Mouse (Mus musculus) adipocyte (in vitro differentiated cells): ENCODE measurements around the gene Cd248.
"Not testable (repeated sequence)": the region's sequence is repeated elsewhere in the genome, so short reads cannot be mapped to it uniquely, and the experiment has no call there.

ENCODE experiments used
- DNase-seq: peaks from one replicate; pipeline ENCODE4 v3.0.0-alpha.2; 2016; ENCODE audit warnings: low spot score

The Cd248 gene

GRCm38 (mm10) chr19:5073518-5073917 is 5.6 kb downstream of the Cd248 start:
- DNase-seq, result no peak

DNA sequence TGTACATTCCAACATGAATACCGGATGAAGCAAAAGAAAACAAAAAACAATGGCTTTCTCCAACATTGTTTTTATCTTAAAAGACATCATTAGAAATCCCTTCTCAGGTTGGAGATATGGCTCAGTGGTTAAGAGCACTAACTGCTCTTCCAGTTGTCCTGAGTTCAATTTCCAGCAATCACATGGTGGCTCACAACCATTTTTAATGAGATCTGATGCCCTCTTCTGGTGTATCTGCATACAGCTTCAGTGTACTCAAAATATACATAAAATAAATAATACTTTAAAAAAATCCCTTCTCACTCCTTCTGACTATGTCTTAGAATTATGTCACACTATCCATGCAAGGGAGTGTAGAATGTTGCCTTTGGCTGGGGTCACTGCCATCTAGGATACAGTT is 11.4 kb downstream of the Cd248 start:
- DNase-seq, result no peak

DNA sequence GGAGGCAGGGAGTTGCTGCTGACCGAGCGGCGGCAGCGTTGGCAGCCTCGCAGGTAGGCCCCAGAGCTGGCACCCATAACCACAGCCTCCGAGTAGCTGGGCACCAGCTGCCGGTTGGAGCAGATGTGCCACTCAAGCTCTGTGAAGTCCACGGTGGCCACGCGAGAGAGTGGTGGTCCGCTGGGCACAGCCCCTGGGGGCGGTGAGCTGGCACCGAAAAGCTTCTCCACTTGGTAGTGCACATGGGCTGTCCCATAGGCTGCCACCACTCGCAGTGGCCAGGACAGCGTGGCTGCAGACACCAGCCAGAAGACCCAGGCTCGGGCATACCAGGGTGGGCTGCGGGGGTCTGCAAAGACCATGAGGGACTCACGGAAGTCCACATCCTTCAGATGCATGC is 14.1 kb downstream of the Cd248 start:
- no peak for DNase-seq

DNA sequence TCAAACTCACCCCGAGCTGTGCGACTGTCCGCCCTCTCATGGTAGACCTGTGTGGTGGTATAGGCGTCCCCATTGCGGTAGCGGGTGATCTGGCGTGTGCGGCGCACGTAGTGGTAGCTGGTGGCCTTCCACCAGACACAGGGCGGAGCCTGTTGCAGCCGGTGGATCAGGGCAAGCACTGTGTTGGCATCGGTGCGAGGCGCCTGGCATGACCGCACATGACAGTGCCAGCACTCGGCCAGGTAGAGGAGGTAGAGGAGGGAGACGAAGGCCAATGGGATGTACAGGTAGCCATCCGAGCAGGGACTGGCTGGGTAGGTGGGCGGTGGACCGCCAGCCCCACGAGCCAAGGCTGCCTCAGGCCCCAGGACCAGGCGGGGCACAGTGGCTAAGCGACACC is 14.7 kb downstream of the Cd248 start:
- no peak for DNase-seq

DNA sequence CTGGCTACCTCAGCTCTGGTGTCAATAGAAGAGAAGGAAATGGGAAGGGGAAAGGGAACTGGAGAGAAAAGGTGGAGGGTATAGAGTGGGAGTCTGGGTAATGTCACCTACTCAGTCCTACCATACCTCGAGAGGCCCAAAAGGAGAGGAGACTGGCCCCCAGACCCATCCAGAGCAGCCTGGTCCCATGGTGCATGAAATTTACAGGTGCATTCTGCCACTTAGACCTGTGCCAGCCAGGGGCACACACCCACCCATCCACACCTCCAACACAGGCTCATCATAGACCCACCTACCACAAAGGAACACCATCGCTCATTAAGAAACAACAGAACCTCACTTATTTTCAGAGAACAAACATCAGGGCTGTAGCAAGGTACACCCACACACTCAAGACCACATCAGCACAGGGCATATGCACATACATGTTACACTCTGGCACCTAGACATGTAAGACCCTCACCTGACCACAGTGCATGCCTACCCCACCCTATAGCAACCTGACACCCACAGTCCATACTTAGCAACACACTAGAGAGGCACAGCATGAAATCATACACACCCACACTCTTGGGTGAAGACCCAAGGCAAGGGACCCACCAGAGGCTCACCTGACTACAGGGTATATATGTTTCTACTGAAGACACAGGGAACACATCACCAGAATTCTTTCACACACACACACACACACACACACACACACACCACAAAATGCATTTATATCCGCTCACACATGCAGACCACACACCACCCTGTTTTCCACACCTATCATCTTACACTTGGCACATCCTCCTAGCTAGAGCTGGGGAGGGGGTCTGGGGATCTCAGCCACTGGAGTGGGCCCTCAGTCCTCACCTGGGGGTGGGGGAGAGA is 16.3 kb downstream of the Cd248 start:
- no peak for DNase-seq

GRCm38 (mm10) chr19:5084834-5085144 is 16.9 kb downstream of the Cd248 start:
- no peak for DNase-seq

DNA sequence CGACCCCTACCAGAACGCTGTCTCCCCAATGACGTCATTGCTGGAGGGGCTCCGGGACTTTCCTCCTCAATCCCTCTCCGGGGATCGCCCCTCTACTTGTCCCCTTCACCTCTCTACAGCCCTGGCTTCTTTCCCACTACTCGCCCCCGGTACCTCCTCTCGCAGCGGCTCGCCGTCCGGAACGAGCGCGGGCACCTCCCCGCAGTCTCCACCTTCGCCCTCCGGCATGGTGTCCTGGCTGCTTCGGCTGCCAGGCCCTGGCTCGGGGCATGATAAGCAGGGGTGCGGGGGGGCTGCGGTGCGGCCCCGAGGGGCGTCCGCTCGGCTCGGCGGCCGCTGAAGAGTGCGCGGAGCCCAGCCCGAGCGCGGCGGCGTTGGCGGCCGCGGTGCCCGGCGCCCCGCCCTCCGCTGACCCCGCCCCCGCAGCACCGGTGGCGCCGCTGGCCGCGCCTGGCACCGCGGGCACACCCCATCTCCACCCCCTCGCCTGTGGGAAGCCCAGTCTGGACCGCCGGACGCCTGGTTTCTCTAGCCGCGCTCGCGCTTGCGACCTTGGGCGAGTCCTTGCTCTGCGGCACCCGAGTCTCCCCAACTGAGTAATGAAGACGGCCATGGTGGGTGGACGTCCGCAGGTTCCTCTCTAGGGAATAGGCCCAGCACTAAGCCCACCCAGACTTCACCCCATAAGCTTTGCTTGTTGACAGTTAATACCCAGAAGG is 17.4 kb downstream of the Cd248 start, which contains the start of gene Tmem151a:
Tmem151a (minus strand) TSS at position 387 of the 719 bp plus-strand sequence.
- DNase-seq, result no peak

- not testable (repeated sequence) for DNase-seq
Observed at GRCm38 (mm10) chr19:5086533-5086932, 18.7 kb downstream of the Cd248 start.

DNA sequence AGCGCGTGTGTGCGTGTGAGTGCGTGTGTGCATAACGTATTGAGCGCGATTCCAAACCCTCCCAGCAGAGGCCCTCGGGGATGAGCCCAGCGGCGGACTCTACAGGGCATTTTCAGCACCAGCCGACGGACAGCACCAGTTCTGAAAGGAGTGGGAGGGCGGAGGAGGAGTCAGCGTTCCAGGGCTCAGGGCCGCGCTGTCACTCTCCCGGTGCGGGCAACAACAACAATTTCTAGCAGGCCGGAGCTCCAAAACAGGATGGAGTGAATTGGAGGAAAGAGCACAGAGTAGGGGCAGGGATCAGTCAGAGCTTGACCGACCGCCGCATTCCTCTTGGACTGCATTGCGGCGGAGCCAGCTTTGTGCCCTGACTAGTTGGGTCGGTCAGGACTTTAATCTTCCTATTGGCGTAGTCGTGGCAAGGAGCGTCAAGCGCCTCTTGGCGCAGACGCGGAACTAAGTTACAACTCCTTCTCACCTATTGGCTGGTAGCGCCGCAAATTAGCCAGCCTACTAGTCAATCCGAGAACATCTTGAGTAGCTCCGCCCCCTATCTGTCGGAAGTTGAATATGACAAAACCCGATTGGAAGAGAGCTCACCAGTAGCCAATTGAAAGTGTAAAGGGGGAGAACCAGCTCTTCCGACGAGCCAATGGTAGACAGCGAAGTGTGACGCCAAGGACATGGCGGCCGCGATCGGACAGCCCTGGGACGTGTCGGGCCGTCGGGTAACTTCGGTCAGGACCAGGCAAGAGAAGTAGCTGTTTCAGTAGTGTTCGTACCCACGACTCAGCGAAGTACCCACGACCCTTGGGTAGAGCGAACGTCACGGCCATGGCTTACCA is 20.2 kb downstream of the Cd248 start, which contains the start of gene Yif1a:
Yif1a (plus strand) TSS at position 655 of the 845 bp plus-strand sequence.
- DNase-seq, result peak; percentile 100

GRCm38 (mm10) chr19:5089324-5089723 is 21.4 kb downstream of the Cd248 start:
- DNase-seq, result no peak

DNA sequence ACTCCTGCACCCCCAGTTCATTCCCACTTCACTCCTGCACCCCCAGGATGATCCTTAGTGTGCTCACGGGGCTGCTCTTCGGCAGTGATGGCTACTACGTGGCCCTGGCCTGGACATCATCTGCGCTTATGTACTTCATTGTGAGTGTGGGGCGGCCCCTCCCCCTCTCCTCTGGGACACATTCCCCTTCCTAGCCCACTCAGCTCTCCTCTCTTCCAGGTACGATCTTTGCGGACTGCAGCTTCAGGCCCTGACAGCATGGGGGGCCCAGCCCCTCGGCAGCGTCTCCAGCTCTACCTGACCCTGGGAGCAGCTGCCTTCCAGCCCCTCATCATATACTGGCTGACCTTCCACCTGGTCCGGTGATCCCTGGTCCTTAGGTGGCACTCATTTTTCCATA is 24.2 kb downstream of the Cd248 start:
- no peak for DNase-seq

- DNase-seq, result no peak
Observed at GRCm38 (mm10) chr19:5093481-5094242, 25.8 kb downstream of the Cd248 start.

DNA sequence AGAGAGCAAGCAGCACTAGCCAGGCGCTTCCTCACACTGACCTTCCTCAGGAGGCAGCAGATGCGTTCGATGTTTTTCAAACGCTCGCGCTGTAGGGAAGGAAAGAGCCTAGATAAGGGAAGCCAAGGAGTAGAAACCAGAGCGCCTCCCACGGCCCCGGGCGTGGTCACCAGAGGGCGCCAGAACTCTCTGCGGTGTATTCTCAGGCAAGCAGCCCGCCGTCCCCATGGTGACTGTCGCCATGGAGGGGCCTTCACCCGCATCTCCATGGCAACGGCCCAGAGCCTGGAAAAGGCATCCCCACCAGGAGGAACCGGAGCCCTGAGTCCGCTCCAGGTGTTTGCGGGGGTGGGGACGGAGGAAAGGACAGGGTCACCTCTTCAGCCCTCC is 26.4 kb downstream of the Cd248 start:
- DNase-seq, result peak; percentile 80

DNA sequence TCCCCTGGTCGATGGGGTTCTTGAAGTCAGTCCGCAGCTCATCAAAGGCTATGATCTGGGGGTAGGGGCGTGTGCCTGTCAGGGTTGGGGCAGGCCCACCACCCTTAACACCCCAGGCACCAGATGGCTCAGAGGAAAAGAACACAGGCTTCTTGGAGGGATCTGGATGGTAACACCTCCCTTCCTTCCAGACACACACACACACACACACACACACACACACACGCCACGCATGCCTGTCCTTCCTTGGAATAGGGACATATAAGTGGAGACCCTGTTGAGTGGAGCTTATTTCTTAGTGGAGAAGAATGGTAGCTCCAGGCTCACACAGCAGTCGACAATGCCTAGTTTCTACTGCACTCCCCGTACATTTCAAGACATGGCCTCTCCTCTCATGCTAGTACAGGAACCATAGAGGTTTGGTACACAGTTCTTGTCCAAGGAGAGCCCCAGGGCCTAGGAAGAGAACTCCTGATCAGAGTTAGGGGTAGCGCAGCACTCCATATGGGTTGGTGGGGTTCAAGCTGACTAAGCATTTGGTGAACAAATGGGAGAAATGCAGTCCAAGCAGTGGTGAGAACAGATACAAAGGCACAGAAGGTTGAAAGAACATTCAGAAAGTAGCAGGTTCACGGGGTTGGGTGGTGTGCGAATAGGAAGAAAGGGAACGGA is 27.0 kb downstream of the Cd248 start:
- DNase-seq, result no peak

- DNase-seq, result no peak
Observed at GRCm38 (mm10) chr19:5095887-5096474, 28.1 kb downstream of the Cd248 start.

GRCm38 (mm10) chr19:5097521-5098362 is 29.9 kb downstream of the Cd248 start:
- DNase-seq, result no peak

- DNase-seq, result no peak
Observed at GRCm38 (mm10) chr19:5098363-5099143, 30.7 kb downstream of the Cd248 start, which contains the start of gene Cnih2. Gene Cnih2, minus strand, starts transcription at chr19:5098521.

DNA sequence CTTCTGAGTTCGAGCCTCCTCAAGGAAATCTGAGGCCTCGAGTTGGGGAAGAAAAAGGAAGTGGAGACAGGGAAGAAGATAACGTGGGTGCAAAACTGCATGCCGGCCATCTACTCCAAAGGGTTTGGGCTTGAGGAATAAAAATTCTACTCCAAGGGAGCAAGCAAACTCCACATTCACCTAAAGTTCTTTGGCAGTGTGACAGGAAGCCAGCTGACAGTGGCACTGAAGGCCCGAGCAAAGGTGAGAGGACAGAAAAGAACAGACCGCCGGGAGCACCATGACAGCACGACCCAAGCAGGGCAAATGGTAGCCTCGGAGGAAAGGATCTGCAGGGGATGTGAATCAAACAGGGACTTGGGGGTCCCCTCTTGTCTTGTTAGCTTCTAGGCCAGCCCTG is 38.2 kb downstream of the Cd248 start:
- DNase-seq, result peak; percentile 74

DNA sequence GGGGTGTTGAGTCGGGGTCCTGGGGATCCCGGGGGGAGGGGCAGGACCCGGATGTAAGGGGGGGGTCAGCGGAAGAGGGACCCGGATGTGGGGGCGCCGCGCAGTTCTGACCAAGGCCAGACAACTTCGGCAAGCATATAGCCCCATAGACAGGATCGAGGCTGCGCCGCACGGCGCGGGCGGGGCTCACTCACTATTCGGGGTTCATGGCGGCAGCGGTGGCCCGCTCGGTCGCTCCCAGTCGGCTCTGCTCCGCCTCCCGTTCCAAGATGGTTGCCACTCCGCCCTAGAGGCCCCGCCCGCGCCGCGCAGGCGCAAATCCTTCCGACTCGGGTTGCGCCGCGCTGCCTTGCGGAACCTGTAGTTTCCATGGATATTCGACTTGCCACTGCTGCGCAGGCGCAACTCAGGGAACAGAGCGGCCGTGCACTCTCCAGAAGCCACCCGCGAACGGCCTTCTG is 38.9 kb downstream of the Cd248 start, which contains the start of gene Rab1b:
Rab1b (minus strand) TSS at position 342 of the 461 bp plus-strand sequence.
- peak; percentile 99 for DNase-seq
